Mouse (Mus musculus): ENCODE data around the gene Ace.
"Not testable (repeated sequence)": the region's sequence is repeated elsewhere in the genome, so short reads cannot be mapped to it uniquely, and the experiment has no call there.

Gene Ace

DNA sequence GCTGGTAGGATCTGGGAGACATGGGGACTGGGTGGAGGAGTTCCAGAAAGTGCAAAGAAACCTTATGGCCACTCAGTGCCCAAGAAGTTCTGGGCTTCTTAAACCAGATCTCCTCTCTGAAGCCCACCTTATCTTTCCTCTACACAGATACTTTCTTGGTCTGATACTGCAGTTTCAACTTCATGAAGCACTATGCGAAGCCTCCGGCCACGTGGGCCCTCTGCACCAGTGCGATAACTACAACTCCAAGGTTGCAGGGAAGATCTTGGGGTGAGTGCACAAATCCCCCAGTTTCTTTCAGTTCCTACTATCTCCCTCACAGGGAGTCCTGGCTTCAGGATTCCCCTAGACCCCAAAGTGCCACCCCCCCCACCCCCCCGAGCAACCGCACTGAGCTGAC lies 32.3 kb downstream of the Ace start:
- DNase-seq = no peak

DNA sequence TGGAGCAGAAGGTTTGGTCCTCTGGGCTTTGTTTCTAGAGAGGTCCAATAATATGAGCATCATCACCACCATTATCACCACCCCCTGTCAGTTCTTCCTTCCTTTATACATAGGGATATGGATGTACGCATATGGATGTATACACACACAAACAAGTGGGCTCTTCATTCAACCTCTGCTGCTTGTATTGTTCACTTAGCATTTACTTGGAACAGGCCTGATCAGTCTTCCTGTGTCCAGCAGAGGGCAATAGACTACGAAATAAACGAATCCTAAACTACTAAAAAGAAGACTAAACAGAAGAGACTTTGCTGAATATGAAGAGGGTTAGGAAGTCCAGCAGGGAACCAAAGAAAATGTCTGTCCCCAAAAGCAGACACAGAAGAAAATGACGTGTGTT lies 34.0 kb downstream of the Ace start:
- peak; percentile 47 to 68 for DNase-seq

DNA sequence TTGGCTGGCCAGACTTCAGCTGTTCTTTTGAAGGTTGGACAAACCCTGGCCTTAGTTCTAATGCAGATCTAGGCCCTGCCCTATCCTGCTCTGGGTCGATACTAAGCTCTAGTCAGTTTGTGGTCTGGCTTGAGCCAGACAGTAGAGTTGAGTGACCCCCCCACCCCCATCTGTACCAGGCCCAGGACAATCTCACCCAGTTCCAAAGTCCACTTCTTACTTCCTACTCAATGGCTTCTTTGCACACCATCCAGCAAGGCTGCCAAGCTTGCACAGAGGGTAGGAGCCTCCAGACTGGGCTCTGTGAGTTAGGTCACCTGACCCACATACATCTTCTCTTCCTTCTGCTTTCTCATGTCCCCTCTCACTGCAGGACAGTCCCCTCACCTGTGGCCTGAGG lies 36.8 kb downstream of the Ace start:
- no peak for DNase-seq

DNA sequence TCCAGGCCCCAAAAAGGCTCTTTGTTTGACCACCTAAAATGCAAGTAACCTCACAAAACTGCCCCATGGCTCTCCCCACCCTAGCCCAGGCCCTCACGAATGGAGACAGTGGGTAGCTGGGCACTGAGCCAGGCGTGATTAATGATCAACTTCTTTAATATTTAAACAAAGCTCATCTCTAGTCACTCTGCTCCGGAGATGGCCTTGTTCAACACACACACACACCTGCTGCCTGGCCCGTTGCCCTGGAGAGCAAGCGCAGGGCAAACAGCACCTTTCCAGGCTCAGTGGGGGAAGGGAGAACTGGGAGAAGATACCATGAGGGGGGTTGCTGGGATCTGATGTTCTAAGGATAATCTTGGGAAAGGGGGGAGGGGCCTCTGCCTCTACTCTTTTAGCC lies 38.2 kb downstream of the Ace start:
- peak; percentile 54 to 56 for DNase-seq

DNA sequence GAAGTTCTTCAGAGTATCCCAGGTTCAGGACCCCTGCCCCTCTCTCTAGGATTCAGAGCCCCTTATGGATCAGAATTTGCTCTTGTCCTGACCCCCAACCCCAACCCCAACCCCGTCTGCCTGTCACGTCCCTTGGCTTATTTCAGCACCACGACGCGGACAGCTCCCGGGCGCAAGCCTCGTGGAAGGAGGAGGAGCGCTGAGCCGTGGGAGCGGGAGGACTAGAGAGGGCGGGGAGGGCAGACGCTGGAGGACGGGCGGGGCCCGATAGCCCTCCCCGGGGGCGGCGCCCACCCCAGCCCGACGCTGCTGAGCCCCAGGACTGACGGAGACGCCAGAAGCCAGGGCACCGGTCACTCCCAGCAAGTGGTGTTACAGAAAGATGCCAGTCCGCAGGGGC lies 40.1 kb downstream of the Ace start, which contains the start of gene Kcnh6:
Gene Kcnh6 (plus strand): TSS at position 304 of the 400 bp plus-strand sequence.
- peak in 1 of 2 experiments; percentile 53 for DNase-seq

DNA sequence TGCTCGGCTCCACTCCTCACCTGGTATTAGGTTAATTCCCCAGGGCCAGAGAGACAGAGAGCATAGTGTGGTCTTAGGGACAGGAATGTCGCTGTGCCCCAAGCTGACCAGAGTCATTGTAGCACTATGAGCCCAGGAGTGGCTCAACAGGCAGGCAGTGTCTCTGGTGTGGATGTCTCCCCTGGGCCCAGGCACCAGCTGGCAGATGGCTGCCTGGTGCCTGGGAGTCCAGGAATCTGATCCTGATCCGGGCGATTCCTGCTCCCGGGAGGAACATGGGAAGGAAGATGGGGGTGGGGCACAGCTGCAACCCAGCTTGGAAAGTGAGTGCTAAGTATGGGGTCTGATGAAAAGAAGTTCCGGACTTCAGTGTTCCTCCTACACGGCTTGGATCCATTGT lies 45.0 kb downstream of the Ace start:
- no peak for DNase-seq

DNA sequence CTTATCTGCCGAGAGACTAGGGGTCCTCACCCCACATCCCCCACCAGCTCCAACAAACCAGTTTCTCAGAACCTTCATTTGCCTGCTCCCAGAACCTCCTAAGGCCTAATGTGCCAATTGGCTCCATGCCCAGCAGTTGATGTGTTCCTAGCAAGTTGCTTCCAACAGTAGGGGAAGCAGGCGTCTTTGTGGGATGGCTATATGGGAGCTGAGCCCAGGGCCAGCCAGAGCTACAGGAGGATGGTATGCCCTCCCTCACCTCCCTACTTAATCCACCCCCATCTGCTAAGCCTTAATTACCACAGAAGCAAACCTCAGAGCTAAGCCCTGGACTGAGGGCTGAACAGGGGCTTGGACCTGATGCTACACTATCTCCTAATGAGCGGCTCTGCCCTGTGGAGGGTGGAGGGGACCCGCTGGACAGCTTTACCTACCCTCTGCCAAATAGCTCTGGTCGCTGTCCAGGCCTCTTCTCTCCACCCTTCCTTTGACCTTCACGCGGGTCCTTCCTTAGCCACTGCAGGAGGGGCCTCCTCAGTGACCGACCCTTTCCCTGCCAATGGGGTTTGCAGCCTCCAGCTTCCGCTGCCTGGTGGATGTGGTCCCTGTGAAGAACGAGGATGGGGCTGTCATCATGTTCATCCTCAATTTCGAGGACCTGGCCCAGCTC lies 45.9 kb downstream of the Ace start:
- peak; percentile 92 to 93 for DNase-seq

DNA sequence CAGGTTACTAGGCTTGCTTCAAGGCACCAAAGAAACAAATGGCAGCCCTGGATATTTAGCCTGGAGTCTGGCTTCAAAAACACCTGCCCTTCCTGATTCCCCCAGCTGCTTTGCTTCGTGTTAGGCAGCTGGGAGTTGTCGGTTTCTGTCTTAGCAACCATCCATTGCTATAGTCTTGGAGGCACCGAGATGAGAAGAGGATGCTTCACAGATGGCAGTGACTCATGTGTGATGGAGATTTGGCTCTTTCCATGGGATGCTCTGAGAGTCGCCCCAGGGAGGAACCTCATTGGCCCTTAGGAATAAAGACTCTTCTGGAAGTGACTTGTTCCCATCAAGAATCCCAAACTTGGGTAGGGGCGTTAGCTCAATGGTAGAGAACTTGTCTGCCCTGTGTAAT lies 48.7 kb downstream of the Ace start:
- no peak for DNase-seq

DNA sequence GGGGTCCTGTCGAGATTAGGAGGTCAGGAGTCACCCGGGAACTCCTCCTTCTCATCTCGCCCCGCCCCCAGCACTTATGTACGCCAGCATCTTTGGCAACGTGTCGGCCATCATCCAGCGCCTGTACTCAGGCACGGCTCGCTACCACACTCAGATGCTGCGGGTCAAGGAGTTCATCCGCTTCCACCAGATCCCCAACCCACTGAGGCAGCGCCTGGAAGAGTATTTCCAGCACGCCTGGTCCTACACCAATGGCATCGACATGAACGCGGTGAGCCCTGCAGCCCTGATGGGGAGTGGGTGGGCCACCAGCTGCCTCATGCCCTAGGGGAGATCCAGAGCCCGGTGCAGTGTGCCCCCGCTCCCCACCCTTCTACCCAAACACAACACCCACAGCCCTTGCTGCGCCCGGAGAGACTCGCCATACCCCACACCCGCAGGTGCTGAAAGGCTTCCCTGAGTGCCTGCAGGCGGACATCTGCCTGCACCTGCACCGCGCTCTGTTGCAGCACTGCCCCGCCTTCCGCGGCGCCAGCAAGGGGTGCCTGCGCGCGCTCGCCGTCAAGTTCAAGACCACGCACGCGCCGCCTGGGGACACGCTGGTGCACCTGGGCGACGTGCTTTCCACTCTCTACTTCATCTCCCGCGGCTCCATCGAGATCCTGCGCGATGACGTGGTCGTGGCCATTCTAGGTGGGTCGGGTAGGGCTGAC lies 52.5 kb downstream of the Ace start:
- DNase-seq = peak; percentile 58 to 63

DNA sequence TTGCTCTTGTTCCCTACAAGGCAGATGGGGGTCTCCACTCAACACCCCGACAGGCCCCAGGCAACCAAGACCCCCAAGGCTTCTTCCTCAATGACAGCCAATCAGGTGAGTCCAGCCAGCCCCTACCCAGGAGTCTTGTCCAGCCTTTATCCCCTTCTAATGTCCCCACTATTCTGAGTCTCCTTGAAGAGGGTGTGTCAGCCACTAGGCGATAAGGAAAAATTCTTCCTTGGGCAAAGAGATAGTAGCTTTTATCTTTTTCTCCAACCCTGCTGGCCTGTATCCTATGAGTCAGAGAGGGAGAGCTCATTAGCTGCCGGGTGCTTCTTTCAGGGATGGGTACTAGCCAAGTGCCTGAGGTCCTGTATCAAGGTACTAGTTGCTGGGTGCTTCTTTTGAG lies 58.0 kb downstream of the Ace start:
- DNase-seq = no peak

DNA sequence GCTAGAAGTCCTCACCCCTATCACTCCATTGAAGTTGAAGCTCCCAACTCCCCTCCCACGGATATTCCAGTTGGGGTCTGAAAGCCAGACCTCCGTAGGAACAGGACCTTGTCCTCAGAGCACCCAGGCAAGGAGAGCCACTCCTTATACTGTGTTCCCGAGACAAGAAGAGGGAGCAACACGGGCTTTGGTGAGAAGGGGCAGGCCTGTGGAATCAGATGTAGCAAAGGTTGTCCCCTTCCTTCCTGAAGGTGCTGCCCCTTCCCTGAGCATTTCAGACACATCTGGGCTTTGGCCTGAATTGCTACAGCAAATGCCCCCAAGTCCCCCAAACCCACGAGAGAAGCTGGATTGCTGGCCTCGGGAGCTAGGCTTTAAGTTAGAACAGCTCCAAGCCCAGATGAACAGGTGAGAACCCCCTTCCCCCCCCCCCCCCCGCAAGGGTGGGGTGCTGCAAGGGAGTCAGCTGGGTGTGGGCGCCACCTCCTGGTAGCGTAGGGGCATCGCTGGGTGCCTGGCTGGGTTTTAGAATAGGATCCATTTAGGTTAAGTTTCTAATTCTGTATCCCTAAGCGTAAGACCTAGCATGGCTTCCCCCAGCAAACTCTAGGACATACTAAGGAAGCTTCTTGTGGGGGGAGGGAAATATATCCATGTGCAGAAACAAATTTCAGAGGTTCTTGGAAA lies 58.9 kb downstream of the Ace start:
- peak; percentile 81 to 85 for DNase-seq

DNA sequence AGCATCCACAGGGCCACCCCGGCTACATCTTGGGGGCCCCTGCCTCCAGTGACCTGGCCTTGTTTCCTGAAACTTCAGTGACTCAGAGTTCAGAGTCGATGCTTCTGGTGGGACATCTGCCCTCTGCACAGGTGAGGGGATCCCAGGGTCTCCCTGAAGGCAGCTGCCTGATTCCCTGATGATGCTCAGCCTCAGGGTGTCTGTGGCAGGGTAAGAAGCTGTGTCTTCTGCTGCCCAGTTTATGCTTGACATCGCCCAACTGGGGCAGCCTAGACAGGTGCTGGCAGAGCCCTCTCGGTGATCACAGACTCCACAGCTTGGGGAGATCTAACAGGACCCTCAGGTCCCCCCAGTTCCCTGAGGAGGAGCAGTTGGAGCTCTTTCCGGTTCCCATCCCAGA lies 59.9 kb downstream of the Ace start:
- DNase-seq = no peak

DNA sequence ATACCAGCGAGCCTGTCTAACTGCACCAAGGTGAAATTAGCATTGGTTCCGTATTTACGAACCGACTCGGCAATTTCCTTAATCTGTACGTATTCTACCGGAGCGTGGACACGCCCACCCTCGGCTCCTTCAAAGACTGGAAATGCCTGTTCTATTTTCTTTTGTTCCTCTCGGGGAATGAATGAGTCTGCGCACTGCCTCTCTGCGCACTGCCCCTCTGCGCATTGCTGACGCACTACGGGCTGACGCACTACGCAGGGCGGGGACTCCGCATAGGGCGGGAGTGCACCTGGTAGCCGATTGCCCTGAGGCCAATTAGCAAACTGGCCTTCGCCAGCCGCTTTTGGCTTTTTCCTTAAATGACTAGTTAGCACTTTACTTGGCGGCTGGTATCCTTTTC lies 64.3 kb downstream of the Ace start:
- not testable (repeated sequence) for DNase-seq

DNA sequence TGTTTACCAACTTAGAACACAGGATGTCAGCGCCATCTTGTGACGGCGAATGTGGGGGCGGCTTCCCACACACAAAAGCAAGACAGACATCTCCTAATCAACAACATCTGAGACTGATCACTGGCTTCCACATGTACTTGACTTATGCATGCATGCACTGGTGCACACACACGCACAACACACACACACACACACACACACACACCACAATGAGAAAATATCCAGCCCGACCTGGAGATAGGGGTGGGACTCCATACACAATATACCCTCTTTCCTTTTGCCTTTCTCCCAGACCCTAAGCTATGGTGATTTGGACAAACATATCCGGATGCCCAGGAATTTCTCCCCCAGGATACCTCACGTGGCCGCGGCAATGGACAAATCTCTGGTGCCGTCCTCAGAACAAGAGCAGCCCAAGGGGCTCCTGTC lies 65.8 kb downstream of the Ace start:
- DNase-seq = no peak

DNA sequence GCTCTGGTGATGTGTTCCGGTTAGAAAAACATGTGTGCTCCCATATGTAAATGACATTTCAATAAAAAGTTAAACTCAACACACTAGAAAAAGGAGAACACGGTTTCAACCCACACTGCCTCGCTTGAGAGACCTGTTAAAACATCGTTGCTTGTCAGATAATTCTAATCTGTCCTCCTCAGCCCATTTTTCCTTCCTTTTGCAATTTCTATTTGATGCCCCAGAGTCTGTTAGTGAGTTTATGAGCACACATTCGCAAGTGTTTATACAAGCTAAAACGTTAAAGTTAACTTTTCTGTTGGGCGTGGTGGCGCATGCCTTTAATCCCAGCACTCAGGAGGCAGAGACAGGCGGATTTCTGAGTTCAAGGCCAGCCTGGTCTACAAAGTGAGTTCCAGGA lies 67.2 kb downstream of the Ace start:
- DNase-seq = no peak

DNA sequence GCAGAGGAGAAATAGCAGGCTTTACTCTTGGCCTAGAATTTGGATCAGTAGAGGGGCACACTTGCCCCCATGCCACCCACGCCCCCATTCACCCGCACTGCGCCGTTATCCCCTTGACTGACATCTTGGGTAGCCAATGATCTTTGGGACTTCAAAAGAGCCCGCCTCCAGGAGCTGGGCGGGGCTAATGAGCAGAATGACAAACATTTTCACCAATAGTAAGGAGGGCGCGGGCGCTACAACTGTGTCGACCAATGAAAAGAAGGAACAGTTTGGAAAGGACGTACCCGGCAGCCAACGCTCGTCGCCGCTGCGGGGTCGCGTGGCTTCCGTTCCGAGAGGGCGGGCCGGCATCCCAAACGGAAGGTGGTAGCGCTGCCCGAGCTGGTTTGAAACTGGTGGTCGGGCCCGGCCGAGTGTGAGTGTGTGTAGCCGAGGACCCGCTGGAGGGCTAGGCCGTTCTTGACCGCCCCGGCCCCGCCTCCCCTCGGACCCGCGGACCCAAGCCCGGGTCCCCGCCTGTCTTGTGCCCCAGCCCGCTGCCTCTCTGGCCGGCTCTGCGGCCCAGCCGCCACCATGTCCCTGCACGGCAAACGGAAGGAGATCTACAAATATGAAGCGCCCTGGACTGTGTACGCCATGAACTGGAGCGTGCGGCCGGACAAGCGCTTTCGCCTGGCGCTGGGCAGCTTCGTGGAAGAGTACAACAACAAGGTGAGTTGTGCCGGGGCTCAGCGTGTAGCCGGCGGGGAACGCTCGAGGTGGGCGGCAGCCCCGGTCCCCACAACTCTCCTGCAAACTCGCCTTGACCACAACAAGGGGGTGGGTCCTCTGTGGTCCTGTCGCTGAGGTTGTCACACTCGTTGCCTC lies 69.0 kb downstream of the Ace start, which contains the start of gene Dcaf7:
Gene Dcaf7 (plus strand): TSS at position 325 of the 870 bp plus-strand sequence.
- DNase-seq = peak; percentile 97 to 98

DNA sequence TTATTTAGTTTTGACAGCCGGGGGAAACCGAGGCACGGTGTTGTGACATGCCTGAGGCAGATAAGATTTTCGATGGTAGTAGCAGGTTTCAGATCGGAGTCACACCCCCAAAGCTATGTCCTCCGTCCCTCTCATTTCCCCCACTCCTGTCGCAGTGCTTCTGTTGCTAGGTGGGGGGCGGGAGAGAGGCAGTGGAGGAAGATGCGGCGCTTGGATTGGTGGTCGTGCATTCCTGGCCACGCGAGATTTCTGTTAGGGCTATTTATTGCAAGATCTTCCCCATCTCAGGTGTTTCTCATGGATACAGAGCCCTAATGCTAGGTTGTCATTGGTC lies 69.6 kb downstream of the Ace start:
- DNase-seq = peak; percentile 93 to 94

Measured in cerebellum, postnatal 10 days (tissue).